Mouse (Mus musculus) cerebellum, postnatal 10 days (tissue): ENCODE data around the gene Man2b2.

Experiments used
- DNase-seq, 2 experiments: peaks; one replicate each; pipeline ENCODE4 v3.0.0; 2021; ENCODE audit warnings: mixed read lengths in 2 of 2

Man2b2 gene

DNA sequence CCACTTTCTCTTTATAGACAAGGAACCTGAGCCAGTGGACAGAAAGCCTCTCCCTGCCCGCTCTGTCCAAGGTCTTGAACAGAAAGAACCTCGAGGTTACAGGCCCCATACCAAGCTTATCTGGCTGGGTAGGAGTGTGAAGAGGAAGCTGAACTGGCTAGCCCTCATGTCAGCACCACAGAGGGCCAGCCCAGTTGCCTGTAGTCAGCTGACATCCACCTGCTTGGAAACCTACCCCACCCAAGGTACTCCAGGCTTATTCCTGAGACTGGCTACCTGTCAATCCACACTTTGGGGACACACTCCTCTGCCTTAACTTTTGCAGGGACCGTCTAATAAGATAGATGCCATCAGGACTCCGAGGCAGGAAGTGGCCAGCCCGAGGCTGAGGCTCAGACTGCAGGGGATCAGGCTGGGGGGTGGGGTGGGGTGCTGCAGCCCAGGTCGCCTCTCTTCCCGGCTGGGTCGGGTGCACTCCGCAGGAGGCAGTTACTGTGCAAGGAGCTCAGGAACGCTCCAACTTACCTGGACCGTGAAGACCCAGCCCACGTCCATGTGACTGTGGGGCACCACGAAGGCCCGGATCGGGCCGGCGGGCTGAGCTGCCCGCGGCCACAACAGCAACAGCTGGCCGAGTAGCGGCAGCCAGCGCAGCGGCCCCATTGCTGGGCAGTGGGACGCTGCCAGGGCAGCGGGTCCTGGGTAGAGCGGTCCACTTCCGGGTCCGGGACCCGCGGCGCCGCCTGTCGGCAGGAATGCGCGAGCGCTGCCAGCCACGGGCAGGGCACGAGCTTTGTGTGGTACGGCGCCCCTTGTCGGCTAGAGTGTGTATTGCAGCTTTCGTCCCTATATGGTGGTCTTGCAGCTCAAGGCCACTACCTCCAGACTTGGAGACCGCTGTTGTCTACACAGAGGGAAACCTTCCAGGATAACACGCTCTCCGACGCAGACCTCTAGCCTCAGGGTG lies at the start of gene Man2b2:
TSS of gene Man2b2 (minus strand) at position 741 of the 967 bp plus-strand sequence.
- DNase-seq, result peak; percentile 96 to 99

DNA sequence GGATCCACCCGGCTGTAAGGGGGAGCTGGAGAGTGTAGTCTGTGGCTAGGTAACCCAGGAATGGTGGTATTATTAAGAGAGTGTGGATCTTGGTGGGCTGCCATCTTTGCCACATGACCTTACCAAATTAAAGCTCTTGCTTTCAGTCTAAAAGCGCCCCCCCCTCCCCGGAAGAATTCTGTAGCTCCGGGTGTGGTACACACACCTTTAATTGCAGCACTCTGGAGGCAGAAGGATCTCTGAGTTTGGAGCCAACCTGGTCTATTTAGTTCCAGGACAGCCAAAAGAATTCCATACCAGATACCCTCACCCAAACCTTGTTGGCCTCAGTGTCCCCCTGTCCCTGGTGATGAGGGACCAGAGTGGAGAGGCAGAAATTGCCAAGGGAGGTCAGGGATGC lies 48.3 kb upstream of the Man2b2 start:
- DNase-seq, result peak in 1 of 2 experiments; percentile 33

DNA sequence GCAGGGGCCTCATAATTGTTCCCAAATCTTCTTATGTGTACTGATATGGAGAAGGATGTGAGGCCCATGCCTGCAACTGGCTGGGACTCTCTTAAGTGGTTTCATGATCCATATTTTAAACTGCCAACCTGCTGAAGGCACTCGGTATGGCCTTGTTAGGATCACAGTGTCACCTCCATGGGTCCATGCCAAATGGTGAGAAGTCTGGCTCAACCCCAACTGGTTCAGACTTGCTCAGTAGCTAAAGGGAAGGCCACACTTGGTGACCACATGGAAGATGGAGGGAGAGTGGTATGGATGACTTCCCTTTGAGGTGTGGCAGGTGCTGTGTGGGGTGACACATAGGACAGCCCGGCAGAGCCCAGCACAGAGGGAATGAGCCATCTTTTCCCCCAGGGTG lies 47.2 kb upstream of the Man2b2 start:
- peak; percentile 75 to 77 for DNase-seq

DNA sequence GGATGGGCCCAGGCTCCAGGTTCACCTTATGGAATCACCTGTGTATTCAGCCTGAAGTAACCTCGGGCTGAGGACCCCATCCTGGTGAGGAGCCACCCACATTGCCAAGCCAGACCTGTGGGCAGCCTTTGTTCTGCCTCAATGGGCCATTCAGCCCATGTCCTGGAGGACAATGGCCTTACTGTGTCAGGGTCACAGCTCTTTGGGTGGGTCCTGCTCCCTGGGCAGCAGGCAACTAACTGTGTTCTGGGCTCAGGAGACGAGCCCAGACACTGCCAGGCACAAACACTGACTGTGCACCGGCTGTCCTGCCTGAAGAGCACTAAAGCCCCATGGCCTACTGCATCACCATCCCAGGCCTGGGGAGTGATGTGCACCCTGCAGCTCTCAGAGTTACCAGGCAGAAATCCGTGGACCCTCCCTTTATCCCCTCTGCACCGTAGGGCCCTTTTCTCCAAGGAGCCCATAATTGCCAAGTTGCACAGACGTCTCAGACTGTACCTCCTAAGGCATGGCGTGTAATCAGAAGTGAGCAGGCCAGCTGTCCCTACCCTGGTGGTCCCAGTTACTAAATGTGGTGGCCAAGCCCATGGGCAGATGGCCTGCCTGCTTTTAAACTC lies 46.4 kb upstream of the Man2b2 start:
- peak; percentile 74 to 85 for DNase-seq

DNA sequence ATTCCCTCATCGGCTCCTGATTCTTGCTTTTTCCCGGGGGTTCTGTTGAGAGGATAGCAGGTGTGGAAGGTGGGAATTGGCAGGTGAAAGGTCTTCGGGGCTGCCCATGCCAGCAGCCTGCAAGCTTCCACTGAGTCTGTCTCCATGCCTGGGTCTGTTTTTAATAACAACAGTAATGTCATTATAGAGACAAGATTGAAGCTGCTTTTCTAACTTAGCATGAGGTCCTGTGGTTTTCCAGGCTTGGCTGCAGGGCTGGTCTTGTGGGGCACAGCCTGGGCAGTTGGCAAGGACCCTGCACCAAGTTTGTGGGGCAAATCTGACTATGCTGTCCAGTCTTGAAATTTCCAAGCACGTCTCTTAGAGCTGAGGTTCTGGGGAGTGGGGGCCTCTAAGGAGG lies 45.5 kb upstream of the Man2b2 start:
- DNase-seq, result peak; percentile 57 to 67

DNA sequence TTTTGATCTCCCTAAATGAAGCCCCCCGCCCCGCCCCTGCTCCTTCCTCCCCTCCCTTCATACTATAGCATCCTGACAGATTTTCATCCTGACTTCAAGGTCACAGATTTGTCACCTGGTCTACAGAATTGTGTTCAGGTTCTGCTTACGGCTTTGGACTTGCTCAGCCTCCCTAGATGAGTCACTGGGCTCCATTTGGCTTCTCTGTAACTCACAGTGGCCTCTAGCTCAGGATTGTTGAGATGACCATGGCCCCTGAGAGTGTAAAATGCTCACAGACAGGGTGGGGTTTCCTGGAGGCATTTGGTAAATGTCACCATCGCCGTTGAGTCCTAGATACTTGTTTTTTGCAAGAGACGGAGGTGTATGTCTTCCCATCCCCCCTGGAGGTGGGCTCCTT lies 40.5 kb upstream of the Man2b2 start:
- peak; percentile 29 to 43 for DNase-seq

DNA sequence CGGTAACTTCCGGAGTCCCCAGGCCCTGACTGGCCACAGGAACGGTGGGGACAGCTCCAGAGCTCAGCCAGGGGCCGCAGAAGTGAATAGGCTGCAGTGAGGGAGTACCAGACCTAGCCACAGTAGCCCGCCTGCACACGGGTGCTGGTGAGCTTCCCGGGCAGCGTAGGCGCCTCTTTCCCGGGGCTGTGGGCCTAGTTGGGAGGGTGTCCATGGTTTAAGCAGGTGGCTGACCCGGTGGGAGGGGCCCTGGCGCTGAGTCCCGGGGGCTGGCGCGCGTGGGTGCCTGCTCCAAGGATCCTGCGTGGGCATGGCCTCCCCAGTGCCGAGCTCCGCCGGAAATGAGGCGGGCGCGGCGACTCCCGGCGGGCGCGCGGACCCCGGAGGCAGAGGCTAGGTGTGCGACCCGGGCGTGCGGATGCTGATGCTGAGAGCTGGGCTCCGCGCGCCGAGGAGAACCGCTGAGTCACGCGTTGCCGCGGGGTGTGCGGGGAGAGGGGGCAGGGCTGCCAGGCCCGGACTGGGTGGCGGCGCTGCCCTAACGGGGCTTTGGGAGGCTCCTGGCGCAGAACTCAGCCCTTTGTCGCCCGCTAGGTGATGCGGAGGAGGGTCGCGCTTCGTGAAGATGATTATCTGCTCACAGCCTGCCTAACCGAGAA lies 39.3 kb upstream of the Man2b2 start:
- peak; percentile 79 to 82 for DNase-seq

DNA sequence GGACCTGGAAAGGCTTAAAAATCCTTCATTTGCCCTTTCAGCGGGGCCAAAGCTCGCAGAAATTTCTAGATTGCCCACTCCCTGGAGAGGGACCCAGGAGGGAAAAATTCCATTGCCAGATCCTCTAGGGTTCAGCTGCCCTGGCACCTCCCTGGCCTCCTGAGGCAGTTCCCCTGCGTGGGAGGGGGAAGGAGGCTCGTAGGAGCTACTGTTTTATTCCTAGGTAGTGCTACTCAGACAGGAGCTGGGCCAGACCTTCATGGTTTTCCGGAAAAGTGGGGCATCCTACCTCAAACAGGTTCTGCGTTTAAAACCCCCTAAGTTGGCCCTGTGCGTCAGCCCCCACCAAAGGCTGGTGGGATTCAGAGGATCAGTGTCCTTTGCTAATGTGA lies 38.7 kb upstream of the Man2b2 start:
- DNase-seq, result peak; percentile 70 to 80

DNA sequence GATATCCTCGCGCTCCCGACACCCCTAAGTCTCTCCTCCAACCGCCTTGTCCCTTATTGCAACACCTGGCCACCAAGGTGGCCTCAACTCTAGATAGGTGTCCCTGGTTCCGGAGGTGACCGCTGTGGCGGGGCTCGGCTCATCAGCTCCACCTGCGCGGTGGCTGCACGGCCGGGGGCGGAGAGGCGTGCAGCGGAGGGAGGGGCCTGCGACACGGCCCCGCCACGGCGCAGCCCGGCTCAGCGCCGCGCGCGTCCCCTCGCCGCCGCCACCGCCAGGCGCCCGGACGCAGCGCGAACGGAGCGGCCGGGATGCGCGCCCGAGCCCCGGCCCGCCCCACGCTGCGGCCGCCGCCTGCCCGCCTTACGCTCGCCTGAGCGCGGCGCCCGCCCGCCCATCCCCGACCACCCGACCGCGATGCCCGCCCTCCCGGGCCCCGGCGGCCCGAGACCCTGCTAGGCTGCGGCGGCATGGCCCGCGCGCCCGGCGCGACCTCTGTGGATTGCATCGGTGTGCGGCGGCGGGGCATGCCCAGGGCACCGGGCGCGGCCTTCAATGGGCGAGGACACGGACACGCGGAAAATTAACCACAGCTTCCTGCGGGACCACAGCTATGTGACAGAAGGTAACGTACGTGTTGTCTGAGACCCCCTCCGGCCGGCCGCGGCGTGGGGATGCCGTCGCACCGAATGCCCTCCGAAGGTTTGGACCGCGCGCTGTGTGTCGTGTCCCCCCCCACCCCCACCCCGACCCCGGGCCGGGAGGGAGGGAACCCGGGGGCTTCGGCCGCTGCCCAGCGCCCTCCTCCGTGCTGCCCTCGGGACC lies 38.0 kb upstream of the Man2b2 start, which contains the start of gene Ppp2r2c:
TSS of gene Ppp2r2c (plus strand) at position 248 of the 825 bp plus-strand sequence.
- DNase-seq, result peak; percentile 73 to 85

DNA sequence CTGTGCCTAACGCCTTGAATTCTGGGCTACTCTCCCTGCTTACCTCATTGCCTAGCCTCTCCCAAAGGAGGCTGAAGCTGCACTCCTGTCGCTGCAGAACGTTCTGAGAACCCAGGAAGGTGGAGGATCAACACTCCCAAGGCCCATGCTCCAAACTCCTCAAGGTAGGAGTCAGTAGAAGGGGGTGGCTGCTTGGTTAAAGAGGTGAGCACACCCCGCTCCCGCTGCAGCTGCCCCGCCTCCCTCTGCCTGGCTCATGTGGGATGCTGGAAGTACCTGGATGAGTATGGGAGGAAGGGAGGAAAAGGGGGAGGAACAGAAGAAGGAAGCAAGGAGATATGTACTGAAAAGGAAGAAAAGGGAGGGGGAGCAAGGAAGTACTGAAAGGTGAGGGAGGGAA lies 37.1 kb upstream of the Man2b2 start:
- DNase-seq, result peak; percentile 55 to 62

DNA sequence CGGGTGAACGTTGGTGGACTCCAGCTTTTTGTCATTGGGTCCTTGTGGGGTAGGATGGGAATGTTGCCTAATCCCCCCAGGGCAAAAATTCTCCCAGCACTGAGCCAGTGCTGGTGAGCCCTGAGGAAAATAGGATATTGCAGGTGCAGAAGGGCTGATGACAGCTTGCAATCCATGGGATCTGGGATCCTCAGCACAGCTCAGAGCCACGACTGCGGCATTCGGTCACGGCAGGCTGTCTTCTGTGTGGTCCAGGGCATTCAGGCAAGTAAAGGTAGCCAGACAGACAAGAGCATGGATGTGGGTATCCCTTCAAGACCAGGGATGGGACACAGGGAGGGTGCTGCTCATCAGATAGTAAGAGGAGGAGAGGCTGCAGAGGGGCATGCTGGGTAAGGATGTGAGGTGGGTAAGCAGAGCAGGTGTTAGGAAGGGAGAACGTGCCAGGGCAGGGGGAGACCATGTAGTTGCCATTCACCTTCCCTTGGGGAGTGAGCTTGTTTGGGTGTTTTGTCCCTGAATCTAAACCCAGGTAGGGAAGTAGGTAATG lies 36.3 kb upstream of the Man2b2 start:
- peak; percentile 52 to 66 for DNase-seq

DNA sequence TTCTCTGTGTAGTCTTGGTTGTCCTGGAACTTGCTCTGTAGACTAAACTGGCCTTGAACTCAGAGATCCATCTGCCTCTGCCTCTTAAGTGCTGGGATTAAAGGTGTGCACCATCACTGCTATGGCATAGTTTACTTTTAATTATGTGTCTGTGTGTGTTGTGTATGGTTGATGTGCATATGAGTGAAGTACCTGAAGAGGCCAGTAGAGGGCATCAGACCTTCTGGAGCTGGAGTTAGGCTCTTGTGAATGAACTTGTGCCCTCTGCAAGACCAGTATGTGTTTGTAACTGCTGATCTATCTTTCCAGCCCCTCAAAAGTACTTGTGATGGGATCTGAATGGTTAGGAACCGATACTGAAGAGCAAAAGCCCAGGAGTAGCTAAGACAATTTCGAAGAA lies 30.6 kb upstream of the Man2b2 start:
- DNase-seq, result peak; percentile 55 to 75

DNA sequence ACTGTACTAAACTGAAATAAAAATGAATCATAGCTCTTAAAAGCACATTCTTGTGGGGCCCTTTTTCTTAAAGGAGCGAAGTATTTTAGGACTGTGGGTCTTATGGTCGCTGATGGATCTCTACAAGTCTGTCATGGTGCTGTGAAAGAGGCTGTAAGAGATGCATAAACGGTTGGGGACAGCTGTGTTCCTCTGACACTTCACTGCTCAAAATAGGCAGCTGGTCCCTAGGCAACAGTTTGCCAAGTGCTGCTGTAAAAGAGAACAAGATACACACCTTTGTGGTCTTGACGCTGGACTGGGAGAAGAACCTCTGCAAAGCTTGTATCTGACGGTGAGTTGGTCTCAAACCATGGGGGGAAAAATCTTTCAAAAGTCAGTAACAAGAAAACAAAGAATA lies 27.1 kb upstream of the Man2b2 start:
- peak in 1 of 2 experiments; percentile 45 for DNase-seq

DNA sequence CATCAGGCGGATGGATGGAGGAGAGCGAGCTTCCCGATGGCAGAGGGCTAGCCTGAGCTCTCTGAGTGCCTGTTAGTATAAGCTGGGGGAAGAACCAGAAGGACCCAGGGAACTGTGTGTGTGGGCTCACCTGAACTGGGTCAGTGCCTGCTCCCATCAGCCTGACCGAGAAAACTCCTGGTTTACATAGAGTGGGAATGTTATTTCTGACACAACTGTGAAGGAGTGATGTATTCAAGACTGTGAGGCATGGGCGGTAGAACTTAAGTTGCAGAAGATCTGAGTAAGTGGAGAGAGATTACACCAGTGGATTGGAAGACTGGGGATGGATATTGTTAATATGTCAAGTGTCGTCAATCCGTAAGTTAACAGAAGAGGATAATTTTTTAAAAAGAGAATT lies 26.1 kb upstream of the Man2b2 start:
- no peak for DNase-seq

DNA sequence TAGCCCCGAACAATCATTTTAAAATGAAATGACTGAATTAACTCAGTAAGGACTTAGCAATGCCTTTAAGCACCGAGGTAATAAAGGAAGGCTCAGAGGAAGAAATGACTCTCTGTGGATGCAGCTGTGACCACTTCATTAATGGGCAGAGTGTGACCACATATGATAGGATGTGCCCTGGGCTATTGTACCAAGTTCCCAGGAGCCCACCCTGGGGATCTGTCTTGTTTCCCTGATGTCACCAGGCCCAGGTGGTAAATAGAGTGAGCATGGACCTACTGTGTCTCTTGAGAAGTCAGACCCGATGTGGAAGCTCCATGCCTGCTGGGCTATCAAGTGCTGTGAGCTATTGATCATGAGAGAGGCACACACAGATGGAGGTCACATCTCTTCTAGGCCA lies 24.7 kb upstream of the Man2b2 start:
- DNase-seq, result no peak

DNA sequence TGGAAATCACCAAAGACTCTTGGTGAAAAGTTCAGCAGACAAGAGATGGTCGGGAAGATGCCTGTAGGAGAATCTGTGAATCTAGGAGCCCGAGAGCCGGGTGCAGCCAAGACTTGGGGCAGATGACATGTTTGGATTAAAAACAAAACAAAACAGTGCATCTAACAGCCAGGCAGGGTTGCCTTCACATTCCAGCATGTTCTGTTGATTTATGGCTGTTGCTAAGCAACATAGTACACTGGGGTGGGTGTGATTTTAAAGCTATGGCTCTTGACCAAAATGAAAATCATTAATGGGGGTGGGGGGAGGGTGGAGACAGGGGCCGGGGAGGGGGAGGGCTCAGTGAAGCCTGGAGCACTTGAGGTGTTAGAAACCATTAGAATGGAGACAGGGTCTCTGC lies 21.1 kb upstream of the Man2b2 start:
- no peak for DNase-seq

DNA sequence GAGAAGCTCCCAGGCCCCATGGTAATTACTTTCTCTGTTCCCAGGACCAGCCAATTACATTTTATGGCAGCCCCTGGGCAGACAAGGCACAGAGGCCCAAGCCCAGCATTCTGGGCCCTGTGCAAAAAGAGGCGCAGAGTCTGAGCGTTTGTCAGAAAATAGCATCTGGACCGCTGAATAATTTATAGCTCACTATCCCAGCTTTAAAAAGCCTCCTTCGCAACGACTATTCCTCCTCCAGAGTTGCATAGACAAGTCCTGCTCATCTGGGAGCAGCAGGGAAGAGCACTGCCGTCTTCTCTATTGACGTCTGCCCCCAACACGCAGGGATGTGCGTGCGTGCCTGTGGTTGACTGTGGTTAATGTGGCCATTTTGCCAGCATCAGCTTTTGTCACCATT lies 14.0 kb upstream of the Man2b2 start:
- DNase-seq, result no peak

DNA sequence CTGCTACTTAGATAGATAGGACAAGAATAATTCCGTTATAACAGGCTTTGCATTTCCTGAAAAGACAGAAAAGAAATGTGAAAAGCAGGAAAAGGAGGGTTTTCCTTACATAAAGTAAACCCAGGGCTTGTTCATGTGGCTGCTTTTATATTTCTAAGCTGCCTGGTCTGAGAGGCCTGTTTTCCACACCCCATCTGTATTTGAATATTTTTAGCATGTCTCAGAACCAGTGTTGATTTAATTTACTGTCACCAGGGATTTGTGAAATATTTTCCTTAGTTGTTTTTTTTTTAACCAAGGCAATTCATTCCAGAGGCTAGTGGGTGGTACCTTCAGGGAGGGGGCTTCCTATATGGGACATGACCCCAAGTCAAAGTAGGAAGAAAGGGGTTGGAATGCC lies 11.2 kb upstream of the Man2b2 start:
- no peak for DNase-seq

DNA sequence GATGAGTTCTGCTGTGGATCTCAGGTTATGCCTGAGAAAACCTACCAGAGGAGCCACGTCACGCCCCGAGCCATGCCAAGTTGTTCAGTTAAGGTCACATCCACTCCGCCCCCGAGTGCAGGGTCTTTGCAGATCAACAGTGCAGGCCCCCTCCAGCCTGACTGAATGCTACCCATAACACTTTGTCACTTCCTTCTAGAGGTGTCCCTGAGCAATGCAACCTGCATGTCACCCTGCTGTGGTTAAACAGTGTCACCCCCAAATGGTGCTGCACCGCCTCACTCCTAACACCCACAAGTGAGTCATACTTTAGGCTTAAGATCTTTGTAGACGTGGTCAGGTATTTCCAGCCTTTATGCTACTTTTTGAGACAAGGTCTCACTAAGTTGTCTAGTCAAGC lies 9.6 kb upstream of the Man2b2 start:
- peak; percentile 40 to 51 for DNase-seq

DNA sequence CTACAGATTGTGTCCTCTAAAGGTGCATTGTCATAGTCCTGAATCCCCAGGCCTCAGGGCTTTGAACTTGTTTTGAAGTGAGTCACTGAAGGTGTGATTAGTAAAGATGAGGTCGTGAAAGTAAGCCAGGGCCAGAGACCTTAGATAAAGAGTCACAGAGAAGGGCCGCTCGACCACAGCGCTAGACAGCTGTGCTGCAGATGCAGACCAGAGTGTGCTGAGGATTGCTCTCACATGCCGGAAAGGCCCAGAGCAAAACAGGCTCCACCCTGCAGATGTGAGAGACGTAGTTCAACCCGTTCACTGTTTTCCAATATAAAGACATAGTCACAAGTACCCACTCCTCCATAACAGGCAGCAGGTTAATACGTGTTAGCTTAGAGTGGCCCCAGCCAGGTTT lies 9.1 kb upstream of the Man2b2 start:
- DNase-seq, result no peak

DNA sequence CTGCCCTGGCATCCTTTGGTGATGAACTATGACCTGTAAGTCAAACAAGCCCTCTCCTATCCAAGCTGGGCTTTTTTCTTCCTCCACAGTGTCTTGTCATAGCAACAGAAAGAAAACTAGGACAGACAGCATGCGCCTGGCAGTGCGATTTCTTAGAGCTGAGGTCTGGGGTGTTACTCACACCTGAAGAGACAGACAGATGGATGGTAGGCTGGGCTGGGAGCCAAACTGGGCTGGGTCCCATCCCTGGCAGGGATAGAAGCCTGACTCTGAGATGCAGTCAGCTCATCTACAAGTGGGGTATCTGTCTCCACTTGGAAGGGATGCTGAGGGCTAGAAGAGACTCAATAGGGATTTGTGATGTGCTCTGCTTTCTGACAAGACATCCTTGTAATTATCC lies 8.6 kb upstream of the Man2b2 start:
- DNase-seq, result peak; percentile 97

DNA sequence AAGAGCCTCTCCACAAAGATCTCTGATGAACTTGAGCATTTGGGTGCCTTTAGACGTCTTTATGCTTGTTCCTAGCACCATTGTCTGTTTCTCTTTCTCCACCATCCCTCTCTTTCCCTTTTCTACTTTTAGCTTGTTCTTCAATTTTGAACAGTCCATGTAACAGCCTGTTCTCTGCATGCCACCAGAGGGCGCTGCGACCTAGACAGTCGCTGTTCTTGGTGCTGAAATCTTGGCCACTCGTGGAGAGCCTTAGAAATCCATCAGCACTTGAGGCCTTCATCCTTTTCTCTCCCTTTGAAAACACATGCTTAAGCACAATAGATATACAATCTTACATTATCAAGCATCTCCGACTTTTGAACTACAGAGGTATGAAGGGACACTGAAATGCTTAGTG lies 5.5 kb upstream of the Man2b2 start:
- DNase-seq, result peak; percentile 95 to 96
